Mouse (Mus musculus) left cerebral cortex, adult 8-10 months (tissue): ENCODE measurements around the gene Med29. TPM values are rescaled to one million over a fixed set of nuclear protein-coding genes. Genes with fewer than 3 reads are reported as not detected.
A peak's percentile ranks its signal among the peaks of the same experiment; 100 is the strongest.

ENCODE experiments used
- DNase-seq, 2 experiments: peaks; one replicate each; pipeline ENCODE4 v3.0.0; 2022; ENCODE audit warnings: low spot score in 2 of 2
- total RNA-seq, 4 experiments: library from RNA; stranded (reverse); gene quantifications; 2 replicates each; pipeline ENCODE4 v1.2.4; 2022

Med29 gene
- total RNA-seq, 4 experiments from 2014 or later, result 13.2 to 17.4 (median 16.3) TPM

GRCm38 (mm10) chr7:28376011-28376771 is 16.3 kb downstream of the Med29 start:
- no peak for DNase-seq

GRCm38 (mm10) chr7:28375176-28375921 is 17.2 kb downstream of the Med29 start:
- peak in 1 of 2 experiments; percentile 71 for DNase-seq

GRCm38 (mm10) chr7:28374647-28375046 is 17.9 kb downstream of the Med29 start:
- DNase-seq, result no peak

- no peak for DNase-seq
These were observed 18.5 kb downstream of the Med29 start for GRCm38 (mm10) chr7:28373891-28374495.

GRCm38 (mm10) chr7:28373131-28373581 is 19.4 kb downstream of the Med29 start:
- peak; percentile 53 to 64 for DNase-seq

GRCm38 (mm10) chr7:28372251-28373108 is 20.0 kb downstream of the Med29 start, which contains the start of gene Plekhg2:
TSS of gene Plekhg2 (minus strand) at chr7:28372599.
- DNase-seq, result peak; percentile 93 to 98

GRCm38 (mm10) chr7:28371514-28371989 is 21.0 kb downstream of the Med29 start:
- peak in 1 of 2 experiments; percentile 30 for DNase-seq

GRCm38 (mm10) chr7:28370977-28371513 is 21.5 kb downstream of the Med29 start:
- no peak for DNase-seq

- no peak for DNase-seq
These were observed 22.5 kb downstream of the Med29 start for GRCm38 (mm10) chr7:28370051-28370450.

- no peak for DNase-seq
These were observed 24.1 kb downstream of the Med29 start for GRCm38 (mm10) chr7:28368276-28368920.

- no peak for DNase-seq
These were observed 24.7 kb downstream of the Med29 start for GRCm38 (mm10) chr7:28367663-28368275.

- DNase-seq, result no peak
These were observed 30.0 kb downstream of the Med29 start for GRCm38 (mm10) chr7:28362441-28363060.

- no peak for DNase-seq
These were observed 30.7 kb downstream of the Med29 start for GRCm38 (mm10) chr7:28361647-28362341.

GRCm38 (mm10) chr7:28360291-28360690 is 32.2 kb downstream of the Med29 start:
- no peak for DNase-seq

- no peak for DNase-seq
These were observed 32.7 kb downstream of the Med29 start for GRCm38 (mm10) chr7:28359854-28360253.

- DNase-seq, result no peak
These were observed 34.1 kb downstream of the Med29 start for GRCm38 (mm10) chr7:28358431-28358830.

GRCm38 (mm10) chr7:28357984-28358383 is 34.5 kb downstream of the Med29 start:
- no peak for DNase-seq

GRCm38 (mm10) chr7:28356981-28357380 is 35.5 kb downstream of the Med29 start:
- DNase-seq, result no peak

- no peak for DNase-seq
These were observed 37.3 kb downstream of the Med29 start for GRCm38 (mm10) chr7:28355221-28355620.
